Mouse (Mus musculus): ENCODE data around the gene Enox1. TPM values are rescaled to one million over a fixed set of nuclear protein-coding genes. Genes with fewer than 3 reads are reported as not detected.
A peak's percentile ranks its signal among the peaks of the same experiment; 100 is the strongest.
"Not testable (repeated sequence)": the region's sequence is repeated elsewhere in the genome, so short reads cannot be mapped to it uniquely, and the experiment has no call there.

The Enox1 gene
- polyA plus RNA-seq (2016; fragmentation: Nextera tagmentation; extraction: Ambion mirVana): 33.5 and 36.5 TPM in 2 replicates

DNA sequence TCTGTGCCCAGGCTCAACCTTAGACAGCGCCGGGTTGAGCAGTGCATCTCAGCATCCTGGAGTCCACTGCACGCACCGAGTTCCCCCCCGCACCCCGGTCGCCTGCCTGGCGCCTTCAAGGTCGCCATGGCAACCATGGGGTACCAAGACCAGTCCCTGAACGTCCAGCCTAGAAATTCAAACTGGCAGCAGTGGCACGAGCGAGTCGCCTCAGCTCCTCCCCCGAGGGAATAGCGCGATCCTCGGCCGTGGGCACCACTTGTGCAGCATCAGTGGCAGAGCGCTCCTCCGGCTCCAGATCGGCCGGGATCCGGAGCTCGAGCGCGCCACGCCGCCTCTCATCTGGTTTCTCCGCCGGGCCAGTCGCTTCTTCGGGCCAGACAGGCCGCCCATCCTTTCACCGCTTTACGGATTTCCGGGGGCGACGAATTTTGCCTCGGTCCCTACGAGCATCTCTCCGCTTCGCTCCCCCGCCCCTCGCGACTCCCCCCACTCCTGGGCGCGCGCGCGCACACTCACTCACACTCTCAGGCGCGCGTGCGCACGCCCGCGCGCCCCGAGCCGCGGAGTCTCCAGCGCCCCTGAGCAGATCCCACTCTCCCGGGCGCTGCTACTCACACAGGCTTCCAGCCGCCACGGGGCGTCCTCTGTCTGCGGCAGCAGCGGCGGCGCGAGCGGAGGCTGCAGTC, at the start of gene Enox1:
Gene Enox1, plus strand, starts transcription at position 542 of the 689 bp plus-strand sequence.
- Histone ChIP-seq H3K9ac (peak within 1 kb of the TSS; percentile 92), H3K4me3 (replicated peaks) (peak within 1 kb of the TSS; percentile 89), H3K27ac (peak within 1 kb of the TSS; percentile 93), H3K4me2 (peak within 1 kb of the TSS; percentile 84), H3K27me3 (peaks cover 7% of the 10 kb centered on the region; the same call in 1 of the 2 replicates), H3K36me3 (replicated peaks) (no peaks in the 10 kb centered on the region), H3K9me3 (no peaks in the 10 kb centered on the region), H3K4me1 (peaks cover 37% of the 10 kb centered on the region)
- 0% methylated on average over 64 of the region's 73 CpGs for WGBS
- peak; percentile 89 for ATAC-seq (ENCODE audit: low FRiP score)

GRCm38 (mm10) chr14:77110622-77111021, 45.9 kb upstream of the Enox1 start:
- H3K27ac ChIP-seq; ATAC-seq (ENCODE audit: low FRiP score); H3K4me2 ChIP-seq; H3K9ac ChIP-seq; H3K4me3 ChIP-seq (replicated peaks); H3K4me1 ChIP-seq; H3K27me3 ChIP-seq; H3K9me3 ChIP-seq; H3K36me3 ChIP-seq (replicated peaks): not testable (repeated sequence)
- WGBS: 80% methylated on average over 5 of the region's 5 CpGs

DNA sequence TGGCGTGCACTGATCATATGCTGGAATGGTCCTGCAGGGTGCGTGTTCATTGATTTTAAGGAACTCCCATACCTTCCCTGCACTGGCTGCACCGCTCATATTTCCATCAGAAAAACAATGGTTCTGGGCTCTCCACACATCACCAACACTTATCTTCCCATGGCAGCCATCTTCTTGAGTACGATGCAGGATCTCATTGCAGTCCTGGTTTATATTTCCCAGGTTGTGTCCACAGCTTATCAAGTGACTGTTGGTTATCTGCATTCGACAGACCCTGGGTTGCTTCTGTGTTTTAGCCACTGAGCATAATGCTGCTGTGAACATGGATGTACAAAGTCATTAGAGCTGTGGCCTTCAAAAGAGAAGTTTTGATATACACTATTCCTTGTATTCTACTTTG, 26.0 kb upstream of the Enox1 start:
- Histone ChIP-seq H3K36me3 (replicated peaks) (no peaks in the 10 kb centered on the region), H3K4me1 (no peaks in the 10 kb centered on the region), H3K4me3 (replicated peaks) (no peak overlapping the region), H3K9ac (no peak overlapping the region), H3K9me3 (no peaks in the 10 kb centered on the region), H3K27me3 (no peaks in the 10 kb centered on the region), H3K4me2 (no peak overlapping the region), H3K27ac (no peak overlapping the region)
- 95% methylated on average over 5 of the region's 5 CpGs for WGBS
- no peak for ATAC-seq (ENCODE audit: low FRiP score)

- WGBS: 50% methylated on average over 6 of the region's 6 CpGs
- Histone ChIP-seq H3K9ac (no peak overlapping the region), H3K4me2 (no peak overlapping the region), H3K27ac (no peak overlapping the region), H3K36me3 (replicated peaks) (no peaks in the 10 kb centered on the region), H3K9me3 (no peaks in the 10 kb centered on the region), H3K4me1 (peaks cover 9% of the 10 kb centered on the region), H3K4me3 (replicated peaks) (no peak overlapping the region), H3K27me3 (peaks cover 14% of the 10 kb centered on the region; the same call in 1 of the 2 replicates)
- ATAC-seq (ENCODE audit: low FRiP score): no peak
These were observed 19.6 kb upstream of the Enox1 start for GRCm38 (mm10) chr14:77136936-77137335.

- no peak overlapping the region for H3K27ac ChIP-seq
- H3K9ac ChIP-seq: no peak overlapping the region
- peaks cover 9% of the 10 kb centered on the region for H3K4me1 ChIP-seq
- no peaks in the 10 kb centered on the region for H3K9me3 ChIP-seq
- H3K36me3 ChIP-seq (replicated peaks): no peaks in the 10 kb centered on the region
- WGBS: 32% methylated on average over 17 of the region's 17 CpGs
- ATAC-seq (ENCODE audit: low FRiP score): peak; percentile 87
- no peak overlapping the region for H3K4me3 ChIP-seq (replicated peaks)
- H3K27me3 ChIP-seq: peaks cover 14% of the 10 kb centered on the region; the same call in 1 of the 2 replicates
- no peak overlapping the region for H3K4me2 ChIP-seq
These were observed 15.0 kb upstream of the Enox1 start for GRCm38 (mm10) chr14:77141324-77142282.

DNA sequence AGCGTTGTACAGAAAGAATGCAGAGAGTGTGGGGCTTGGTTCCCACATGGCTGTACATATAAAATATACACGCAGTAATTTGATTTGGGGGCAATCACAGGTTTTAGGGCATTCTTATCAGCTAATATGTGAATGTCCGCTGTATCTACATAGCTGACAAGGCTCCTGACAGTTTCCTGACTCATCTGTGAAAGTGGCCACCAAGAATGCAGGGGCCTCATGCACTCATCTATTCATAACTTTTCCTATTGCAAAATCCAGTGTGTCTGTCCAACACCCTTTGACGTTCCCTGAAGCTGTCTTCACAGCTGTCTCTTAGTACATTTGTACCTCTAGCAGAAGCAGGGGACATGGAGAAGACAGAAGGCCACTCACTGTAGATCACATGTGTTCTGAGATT, 11.5 kb upstream of the Enox1 start:
- H3K27me3 ChIP-seq: peaks cover 6% of the 10 kb centered on the region; the same call in 1 of the 2 replicates
- H3K27ac ChIP-seq: no peak overlapping the region
- ATAC-seq (ENCODE audit: low FRiP score): no peak
- peaks cover 3% of the 10 kb centered on the region; the same call in 1 of the 2 replicates for H3K4me1 ChIP-seq
- H3K9ac ChIP-seq: no peak overlapping the region
- no peaks in the 10 kb centered on the region for H3K36me3 ChIP-seq (replicated peaks)
- no peaks in the 10 kb centered on the region; the same call in 1 of the 2 replicates for H3K9me3 ChIP-seq
- no peak overlapping the region for H3K4me3 ChIP-seq (replicated peaks)
- no peak overlapping the region for H3K4me2 ChIP-seq
- 89% methylated on average over 4 of the region's 4 CpGs for WGBS

DNA sequence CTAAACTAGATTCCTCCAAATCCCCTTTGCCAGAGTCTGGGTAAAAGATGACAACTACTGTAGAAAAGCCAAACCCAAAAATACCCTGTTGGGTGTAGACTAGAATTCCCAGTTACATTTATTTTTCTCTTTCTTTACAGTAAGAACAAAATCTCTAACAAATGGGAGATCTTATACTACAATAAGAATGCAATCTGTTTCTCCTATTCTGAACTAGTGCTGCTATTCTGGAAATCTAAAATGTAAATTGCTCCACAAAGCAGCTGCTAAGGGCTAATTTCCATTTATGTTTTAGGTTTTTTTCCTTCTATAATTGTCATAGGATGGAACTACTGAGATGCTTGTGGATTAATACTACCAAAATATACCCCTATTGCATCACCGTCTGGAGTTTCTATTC, 8.9 kb upstream of the Enox1 start:
- H3K9ac ChIP-seq: no peak overlapping the region
- WGBS: 84% methylated on average over 1 of the region's 1 CpGs
- H3K4me2 ChIP-seq: no peak overlapping the region
- H3K9me3 ChIP-seq: no peaks in the 10 kb centered on the region; the same call in 1 of the 2 replicates
- H3K27ac ChIP-seq: no peak overlapping the region
- H3K4me1 ChIP-seq: no peaks in the 10 kb centered on the region
- no peaks in the 10 kb centered on the region for H3K27me3 ChIP-seq
- no peaks in the 10 kb centered on the region for H3K36me3 ChIP-seq (replicated peaks)
- no peak for ATAC-seq (ENCODE audit: low FRiP score)
- no peak overlapping the region for H3K4me3 ChIP-seq (replicated peaks)

DNA sequence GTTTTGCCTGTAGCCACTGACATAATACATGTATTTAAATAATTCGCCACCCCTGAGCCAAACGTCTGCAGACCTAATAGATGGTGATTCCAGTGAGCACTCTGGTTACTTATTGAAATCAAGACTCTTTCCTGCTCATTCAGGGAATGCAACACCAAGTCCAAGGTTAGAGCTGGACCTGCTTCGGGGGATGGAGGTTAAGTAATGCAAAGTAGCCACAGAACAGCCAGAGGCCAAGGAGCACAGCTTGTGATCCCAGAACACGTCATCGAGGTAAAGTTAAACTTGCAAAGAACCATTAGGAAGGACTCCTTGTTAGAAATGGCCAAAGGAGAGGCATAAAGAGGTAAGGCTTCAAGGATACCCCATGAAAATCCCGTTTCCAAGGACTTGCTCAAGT, 6.0 kb upstream of the Enox1 start:
- no peak overlapping the region for H3K9ac ChIP-seq
- no peaks in the 10 kb centered on the region for H3K36me3 ChIP-seq (replicated peaks)
- no peak overlapping the region for H3K27ac ChIP-seq
- ATAC-seq (ENCODE audit: low FRiP score): no peak
- no peak overlapping the region for H3K4me2 ChIP-seq
- no peak overlapping the region for H3K4me3 ChIP-seq (replicated peaks)
- no peaks in the 10 kb centered on the region; the same call in 1 of the 2 replicates for H3K9me3 ChIP-seq
- WGBS: 80% methylated on average over 6 of the region's 6 CpGs
- H3K4me1 ChIP-seq: peaks cover 4% of the 10 kb centered on the region
- peaks cover 6% of the 10 kb centered on the region; the same call in 1 of the 2 replicates for H3K27me3 ChIP-seq

- H3K27ac ChIP-seq: no peak overlapping the region
- no peaks in the 10 kb centered on the region; the same call in 1 of the 2 replicates for H3K9me3 ChIP-seq
- 90% methylated on average over 7 of the region's 7 CpGs for WGBS
- no peak overlapping the region for H3K4me3 ChIP-seq (replicated peaks)
- no peak for ATAC-seq (ENCODE audit: low FRiP score)
- H3K4me1 ChIP-seq: peaks cover 8% of the 10 kb centered on the region
- H3K27me3 ChIP-seq: peaks cover 7% of the 10 kb centered on the region; the same call in 1 of the 2 replicates
- no peak overlapping the region for H3K4me2 ChIP-seq
- no peaks in the 10 kb centered on the region for H3K36me3 ChIP-seq (replicated peaks)
- no peak overlapping the region for H3K9ac ChIP-seq
These were observed 5.1 kb upstream of the Enox1 start for GRCm38 (mm10) chr14:77151431-77151830.

GRCm38 (mm10) chr14:77156911-77157504, 445 bp downstream of the Enox1 start:
- Histone ChIP-seq H3K4me2 (peak overlapping the region; percentile 84), H3K4me1 (peaks cover 37% of the 10 kb centered on the region), H3K9me3 (no peaks in the 10 kb centered on the region), H3K9ac (peak overlapping the region; percentile 92), H3K36me3 (replicated peaks) (no peaks in the 10 kb centered on the region), H3K27ac (peak overlapping the region; percentile 93), H3K27me3 (peaks cover 7% of the 10 kb centered on the region; the same call in 1 of the 2 replicates), H3K4me3 (replicated peaks) (peak overlapping the region; percentile 89)
- peak; percentile 49 for ATAC-seq (ENCODE audit: low FRiP score)
- WGBS: 1% methylated on average over 60 of the region's 64 CpGs

DNA sequence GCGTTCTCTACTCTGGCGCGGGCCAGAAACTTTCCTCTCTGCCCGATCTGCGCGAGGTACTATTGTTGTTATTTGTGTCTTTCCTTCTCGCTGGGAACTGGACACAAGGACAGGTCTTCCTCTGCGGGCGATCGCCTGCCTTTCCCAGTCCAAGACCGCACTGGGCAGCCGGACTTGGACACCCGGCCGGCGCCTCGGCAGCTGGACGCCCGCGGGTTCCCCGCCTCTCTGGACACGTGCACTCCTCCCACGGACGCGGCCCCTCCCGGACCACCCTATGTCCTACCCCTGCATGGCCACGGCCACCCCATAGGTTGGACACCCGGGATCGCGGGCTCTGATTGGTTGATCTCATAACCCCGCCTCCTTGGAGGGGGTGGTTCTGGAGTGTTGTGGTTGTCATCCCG, 945 bp downstream of the Enox1 start:
- Histone ChIP-seq H3K36me3 (replicated peaks) (no peaks in the 10 kb centered on the region), H3K9me3 (no peaks in the 10 kb centered on the region), H3K4me1 (peaks cover 37% of the 10 kb centered on the region), H3K9ac (peak overlapping the region; percentile 92), H3K4me3 (replicated peaks) (peak overlapping the region; percentile 89), H3K4me2 (peak overlapping the region; percentile 84), H3K27me3 (peaks cover 7% of the 10 kb centered on the region; the same call in 1 of the 2 replicates), H3K27ac (peak overlapping the region; percentile 93)
- peak; percentile 88 for ATAC-seq (ENCODE audit: low FRiP score)
- WGBS: under 1% methylated on average over 31 of the region's 31 CpGs

DNA sequence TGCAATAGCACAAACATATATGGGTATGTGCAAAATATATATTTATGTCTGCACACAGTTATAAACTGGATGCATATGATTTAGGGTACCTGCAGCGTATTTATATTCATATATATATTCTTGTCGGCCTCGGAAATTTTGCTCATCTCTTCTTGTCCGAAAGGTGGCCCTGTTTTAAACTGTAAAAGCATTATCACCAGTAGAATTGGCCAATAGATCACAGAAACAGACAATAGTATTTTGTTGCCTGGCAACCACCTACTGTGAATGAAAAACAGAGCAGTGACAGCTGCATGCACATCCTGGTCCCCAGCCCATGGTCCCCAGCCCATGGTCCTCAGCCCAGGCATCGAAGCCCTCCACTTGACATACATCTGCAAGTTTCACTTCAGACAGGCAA, 2.8 kb downstream of the Enox1 start:
- H3K4me3 ChIP-seq (replicated peaks): no peak overlapping the region
- H3K4me2 ChIP-seq: 0 out of 2 replicates have a peak overlapping the region, but pooled peaks have one; percentile 22
- no peak overlapping the region for H3K9ac ChIP-seq
- no peak for ATAC-seq (ENCODE audit: low FRiP score)
- peaks cover 7% of the 10 kb centered on the region; the same call in 1 of the 2 replicates for H3K27me3 ChIP-seq
- WGBS: 79% methylated on average over 5 of the region's 5 CpGs
- H3K36me3 ChIP-seq (replicated peaks): no peaks in the 10 kb centered on the region
- H3K4me1 ChIP-seq: peaks cover 37% of the 10 kb centered on the region
- H3K27ac ChIP-seq: no peak overlapping the region
- H3K9me3 ChIP-seq: no peaks in the 10 kb centered on the region
